Comparison of ENCODE assay signal across 17 mouse cellular contexts in the genomic region with DNA sequence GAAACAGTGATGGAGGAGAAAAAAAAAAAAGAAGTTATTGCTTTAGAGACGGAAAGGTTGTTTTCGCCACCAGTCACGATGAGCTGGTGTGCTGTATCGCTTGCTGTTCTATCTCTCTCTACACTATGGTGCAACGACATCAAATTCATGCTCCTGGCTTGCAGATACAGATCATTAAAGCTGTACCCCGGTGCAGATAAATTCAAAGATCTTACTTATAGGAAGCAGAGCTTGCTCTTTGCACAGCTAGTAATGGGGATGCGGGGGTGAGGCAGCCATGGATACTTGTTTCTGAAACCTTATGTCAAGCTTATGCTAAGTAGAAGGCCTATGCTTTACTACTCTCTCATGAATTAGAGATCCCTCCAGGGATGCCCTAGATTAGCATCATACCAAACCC. TPM values are rescaled to one million over a fixed set of nuclear protein-coding genes. Genes with fewer than 3 reads are reported as not detected.
A peak's percentile ranks its signal among the peaks of the same experiment; 100 is the strongest.
DNase-seq lines count a peak whose midpoint lies in the region; ATAC-seq lines count a peak whose summit lies in the region.
"Had no signal": no experiment of that assay in that cellular context is flagged by ENCODE, and none has a peak within 500 bp of the region (broad histone marks: within the 10 kb centered on the region; RNA-seq: fewer than 3 reads in every experiment).

No protein-coding gene starts in this region.

- no peak overlapping the region for H3K4me2 ChIP-seq in hindbrain, embryonic 16.5 days (ENCODE audit: low read length)
- H3K4me2 ChIP-seq in midbrain, embryonic 16.5 days (ENCODE audit: low read length) = no peak overlapping the region
- H3K4me2 ChIP-seq in hindbrain, embryonic 14.5 days (replicated peaks) = no peak overlapping the region
- H3K4me2 ChIP-seq in midbrain, embryonic 14.5 days (ENCODE audit: low read length) = no peak overlapping the region
- H3K4me2 ChIP-seq: liver, embryonic 13.5 days had no signal

- H3K4me1 ChIP-seq in hindbrain, embryonic 10.5 days (replicated peaks) = peaks cover 80% of the 10 kb centered on the region
- peaks cover 26% of the 10 kb centered on the region for H3K4me1 ChIP-seq in hindbrain, embryonic 16.5 days (ENCODE audit: control insufficient read depth, insufficient read depth, low read depth, low read length)
- H3K4me1 ChIP-seq in midbrain, embryonic 10.5 days = peaks cover 96% of the 10 kb centered on the region
- H3K4me1 ChIP-seq in midbrain, embryonic 16.5 days (ENCODE audit: control insufficient read depth, insufficient read depth, low read length) = peaks cover 28% of the 10 kb centered on the region
- peaks cover 32% of the 10 kb centered on the region for H3K4me1 ChIP-seq in hindbrain, embryonic 14.5 days (replicated peaks; ENCODE audit: control insufficient read depth, insufficient read depth, low read length)
- H3K4me1 ChIP-seq in midbrain, embryonic 14.5 days (ENCODE audit: control insufficient read depth, insufficient read depth, low read length) = peaks cover 60% of the 10 kb centered on the region

- ATAC-seq in hindbrain, embryonic 16.5 days = no peak
- no peak for ATAC-seq in midbrain, embryonic 16.5 days
- ATAC-seq in hindbrain, embryonic 14.5 days (ENCODE audit: low FRiP score) = no peak
- no peak for ATAC-seq in midbrain, embryonic 14.5 days (ENCODE audit: low FRiP score, low TSS enrichment)
- ATAC-seq: CD4-positive, CD25-positive, alpha-beta regulatory T cell, adult 4 months had no signal

- 93% methylated on average over 7 of the region's 7 CpGs for WGBS in hindbrain, embryonic 10.5 days
- 73% methylated on average over 7 of the region's 7 CpGs for WGBS in hindbrain, embryonic 16.5 days
- whole genome bisulfite sequencing in midbrain, embryonic 10.5 days = 90% methylated on average over 7 of the region's 7 CpGs
- 56% methylated on average over 7 of the region's 7 CpGs for WGBS in midbrain, embryonic 16.5 days
- 72% methylated on average over 7 of the region's 7 CpGs for WGBS in hindbrain, embryonic 14.5 days
- 70% methylated on average over 7 of the region's 7 CpGs for WGBS in midbrain, embryonic 14.5 days

- DNase-seq in hindbrain, embryonic 10.5 days (ENCODE audit: low spot score) = no peak
- DNase-seq in midbrain, embryonic 10.5 days (ENCODE audit: low spot score) = no peak
- DNase-seq in hindbrain, embryonic 14.5 days (ENCODE audit: low spot score) = no peak
- no peak for DNase-seq in midbrain, embryonic 14.5 days
- DNase-seq in left cerebral cortex, postnatal 14 days (ENCODE audit: low spot score in 2 of 2) = no peak
- DNase-seq: cerebellum, adult 9-11 months; gastrocnemius, postnatal 10 days; kidney, adult 9 months; kidney, postnatal 4 days; liver, embryonic 13.5 days; right cerebral cortex, postnatal 25 days; thymus, postnatal 25 days had no signal

- no peak overlapping the region for H3K9ac ChIP-seq in hindbrain, embryonic 16.5 days (ENCODE audit: low read depth, low read length)
- no peak overlapping the region for H3K9ac ChIP-seq in midbrain, embryonic 16.5 days (ENCODE audit: low read depth, low read length)
- no peak overlapping the region for H3K9ac ChIP-seq in hindbrain, embryonic 14.5 days
- H3K9ac ChIP-seq in midbrain, embryonic 14.5 days (replicated peaks; ENCODE audit: low read length) = no peak overlapping the region
- H3K9ac ChIP-seq: liver, embryonic 13.5 days had no signal

- H3K36me3 ChIP-seq in hindbrain, embryonic 10.5 days = peaks cover 51% of the 10 kb centered on the region; the same call in 1 of the 2 replicates
- no peaks in the 10 kb centered on the region for H3K36me3 ChIP-seq in hindbrain, embryonic 16.5 days (ENCODE audit: control insufficient read depth, insufficient read depth, low read length)
- peaks cover 51% of the 10 kb centered on the region for H3K36me3 ChIP-seq in midbrain, embryonic 10.5 days
- H3K36me3 ChIP-seq in midbrain, embryonic 16.5 days (ENCODE audit: control insufficient read depth, insufficient read depth, low read length) = no peaks in the 10 kb centered on the region
- H3K36me3 ChIP-seq in hindbrain, embryonic 14.5 days (replicated peaks; ENCODE audit: control insufficient read depth, insufficient read depth) = no peaks in the 10 kb centered on the region
- no peaks in the 10 kb centered on the region for H3K36me3 ChIP-seq in midbrain, embryonic 14.5 days (ENCODE audit: control insufficient read depth, insufficient read depth, low read length)
- H3K36me3 ChIP-seq: limb, embryonic 10.5 days had no signal

- H3K27me3 ChIP-seq in hindbrain, embryonic 10.5 days (ENCODE audit: insufficient read depth, poor library complexity, severe bottlenecking) = no peaks in the 10 kb centered on the region
- H3K27me3 ChIP-seq in hindbrain, embryonic 16.5 days (replicated peaks; ENCODE audit: control insufficient read depth, insufficient read depth, low read length) = no peaks in the 10 kb centered on the region
- H3K27me3 ChIP-seq in midbrain, embryonic 10.5 days (ENCODE audit: low read depth, poor library complexity, severe bottlenecking) = no peaks in the 10 kb centered on the region
- no peaks in the 10 kb centered on the region for H3K27me3 ChIP-seq in midbrain, embryonic 16.5 days (ENCODE audit: control insufficient read depth, insufficient read depth, low read depth, low read length)
- no peaks in the 10 kb centered on the region for H3K27me3 ChIP-seq in hindbrain, embryonic 14.5 days (ENCODE audit: control insufficient read depth, insufficient read depth, low read length)
- H3K27me3 ChIP-seq in midbrain, embryonic 14.5 days (ENCODE audit: control insufficient read depth, insufficient read depth, low read length) = no peaks in the 10 kb centered on the region
- H3K27me3 ChIP-seq: liver, embryonic 13.5 days had no signal

- no peak overlapping the region for H3K4me3 ChIP-seq in hindbrain, embryonic 10.5 days
- no peak overlapping the region for H3K4me3 ChIP-seq in hindbrain, embryonic 16.5 days (ENCODE audit: low read length)
- H3K4me3 ChIP-seq in midbrain, embryonic 10.5 days = no peak overlapping the region
- no peak overlapping the region for H3K4me3 ChIP-seq in midbrain, embryonic 16.5 days (ENCODE audit: low read depth, low read length)
- H3K4me3 ChIP-seq in hindbrain, embryonic 14.5 days (replicated peaks; ENCODE audit: low read length) = no peak overlapping the region
- no peak overlapping the region for H3K4me3 ChIP-seq in midbrain, embryonic 14.5 days (replicated peaks; ENCODE audit: low read depth, low read length)
- H3K4me3 ChIP-seq: limb, embryonic 10.5 days; liver, embryonic 13.5 days had no signal

- 0 out of 2 replicates have a peak overlapping the region, but pooled peaks have one; percentile 42 for H3K27ac ChIP-seq in hindbrain, embryonic 10.5 days
- no peak overlapping the region for H3K27ac ChIP-seq in hindbrain, embryonic 16.5 days (ENCODE audit: low read depth, low read length)
- peak overlapping the region; percentile 85 for H3K27ac ChIP-seq in midbrain, embryonic 10.5 days (replicated peaks)
- H3K27ac ChIP-seq in midbrain, embryonic 16.5 days (ENCODE audit: low read length) = no peak overlapping the region
- H3K27ac ChIP-seq in hindbrain, embryonic 14.5 days = peak overlapping the region; percentile 21; the same call in 1 of the 2 replicates
- peak overlapping the region; percentile 45; the same call in 1 of the 2 replicates for H3K27ac ChIP-seq in midbrain, embryonic 14.5 days (replicated peaks; ENCODE audit: low read depth, low read length)
- H3K27ac ChIP-seq: limb, embryonic 10.5 days; liver, embryonic 13.5 days had no signal

- no peaks in the 10 kb centered on the region for H3K9me3 ChIP-seq in hindbrain, embryonic 10.5 days
- no peaks in the 10 kb centered on the region for H3K9me3 ChIP-seq in hindbrain, embryonic 16.5 days (ENCODE audit: control insufficient read depth, low read length)
- no peaks in the 10 kb centered on the region for H3K9me3 ChIP-seq in midbrain, embryonic 10.5 days (replicated peaks)
- no peaks in the 10 kb centered on the region for H3K9me3 ChIP-seq in midbrain, embryonic 16.5 days (replicated peaks; ENCODE audit: control insufficient read depth, low read length, poor library complexity, severe bottlenecking)
- no peaks in the 10 kb centered on the region for H3K9me3 ChIP-seq in hindbrain, embryonic 14.5 days (ENCODE audit: control insufficient read depth, low read length)
- no peaks in the 10 kb centered on the region for H3K9me3 ChIP-seq in midbrain, embryonic 14.5 days (ENCODE audit: control insufficient read depth, low read length)
- H3K9me3 ChIP-seq: G1E; limb, embryonic 10.5 days; liver, embryonic 13.5 days had no signal

- intact Hi-C loops in left cerebral cortex, postnatal 14 days (cut with DNase I) = no loop called here

RNA-seq across cellular contexts. Expression of gene Zeb2, which starts 23.7 kb away (rescaled TPM):
- 49.3 and 54.1 TPM in 2 replicates for polyA plus RNA-seq in hindbrain, embryonic 10.5 days (2016; fragmentation: Nextera tagmentation; extraction: Ambion mirVana)
- 30.3 and 36.8 TPM in 2 replicates for polyA plus RNA-seq in hindbrain, embryonic 16.5 days (2015; fragmentation: Nextera tagmentation; extraction: Ambion mirVana)
- 48.7 and 60.6 TPM in 2 replicates for polyA plus RNA-seq in midbrain, embryonic 10.5 days (2016; fragmentation: Nextera tagmentation; extraction: Ambion mirVana)
- polyA plus RNA-seq in midbrain, embryonic 16.5 days (2015; fragmentation: Nextera tagmentation; extraction: Ambion mirVana) = 24.6 and 26.7 TPM in 2 replicates
- 38.8 and 41.9 TPM in 2 replicates for polyA plus RNA-seq in hindbrain, embryonic 14.5 days (2014; fragmentation: Nextera tagmentation; extraction: Ambion mirVana)
- polyA plus RNA-seq in midbrain, embryonic 14.5 days (2014; fragmentation: Nextera tagmentation; extraction: Ambion mirVana) = 25.5 and 32.3 TPM in 2 replicates
- total RNA-seq in left cerebral cortex, postnatal 14 days (2021) = 100 to 1,000 TPM; 199 to 209 TPM

Comparison
In these comparisons a context has a peak if more than half of its experiments do, and no peak if none do; other contexts are left out.
1. H3K27ac ChIP-seq: peak in hindbrain, embryonic 10.5 days (single experiment), midbrain, embryonic 10.5 days (single experiment), hindbrain, embryonic 14.5 days (single experiment) and midbrain, embryonic 14.5 days (single experiment); none in hindbrain, embryonic 16.5 days (single experiment) and midbrain, embryonic 16.5 days (single experiment).